Comparison of ENCODE assay signal across 16 mouse cellular contexts in genomic region chr17:64523899-64524298, GRCm38 (mm10).
"Had no signal": no experiment of that assay in that cellular context is flagged by ENCODE, and none has a peak within 500 bp of the region (broad histone marks: within the 10 kb centered on the region; RNA-seq: fewer than 3 reads in every experiment).

No protein-coding gene starts in this region.

- H3K9me3 ChIP-seq: neural tube, embryonic 13.5 days; neural tube, embryonic 15.5 days; stomach, embryonic 15.5 days had no signal

- H3K27ac ChIP-seq: neural tube, embryonic 13.5 days; neural tube, embryonic 15.5 days; stomach, embryonic 15.5 days; stomach, postnatal 0 days had no signal

- H3K36me3 ChIP-seq: neural tube, embryonic 13.5 days; neural tube, embryonic 15.5 days; stomach, embryonic 15.5 days had no signal

- H3K4me1 ChIP-seq: neural tube, embryonic 13.5 days; stomach, embryonic 15.5 days had no signal

- H3K4me2 ChIP-seq: neural tube, embryonic 13.5 days; neural tube, embryonic 15.5 days; stomach, embryonic 15.5 days had no signal

- H3K27me3 ChIP-seq: neural tube, embryonic 13.5 days; neural tube, embryonic 15.5 days; stomach, embryonic 15.5 days had no signal

- H3K9ac ChIP-seq: neural tube, embryonic 13.5 days; neural tube, embryonic 15.5 days; stomach, embryonic 15.5 days had no signal

- H3K4me3 ChIP-seq: neural tube, embryonic 13.5 days; neural tube, embryonic 15.5 days; stomach, embryonic 15.5 days had no signal

- DNase-seq: retina, postnatal 1 day; right cerebral cortex, adult 18-20 months; right cerebral cortex, postnatal 14 days; right cerebral cortex, postnatal 25 days; right cerebral cortex, postnatal 4 days; spleen, adult 18-20 months; thymus, adult 18-20 months; thymus, adult 2 months; thymus, postnatal 14 days; thymus, postnatal 25 days; thymus, postnatal 36 days; thymus, postnatal 4 days had no signal
